Comparison of ENCODE assay signal across 8 mouse cellular contexts in the genomic region with DNA sequence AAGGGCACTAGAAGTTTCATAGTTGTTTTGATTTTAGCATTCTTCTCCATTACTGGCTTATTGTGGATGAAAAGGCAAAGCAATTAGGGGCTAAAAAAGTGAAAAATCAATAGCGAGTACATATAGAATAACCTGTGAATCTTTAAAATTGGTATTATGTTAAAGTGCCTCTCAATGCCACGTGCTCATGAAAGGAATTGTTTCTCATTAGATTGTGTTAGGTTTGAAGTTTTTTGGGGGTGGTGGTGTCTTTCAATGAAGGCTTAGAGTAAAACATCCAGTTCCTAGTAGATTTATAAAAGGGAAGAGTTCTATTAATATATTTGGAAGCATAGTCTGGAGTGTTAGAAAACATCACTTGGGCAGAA. TPM values are rescaled to one million over a fixed set of nuclear protein-coding genes. Genes with fewer than 3 reads are reported as not detected.
DNase-seq lines count a peak whose midpoint lies in the region; ATAC-seq and TF ChIP-seq lines count a peak whose summit lies in the region.

No protein-coding gene starts in this region.

- intact Hi-C loops in left cerebral cortex, postnatal 4 days (cut with DNase I) = no loop called here

- peak overlapping the region; percentile 90 for H3K4me3 ChIP-seq in cerebellum, adult 2 months (replicated peaks; ENCODE audit: insufficient read depth, low read depth, low read length)
- peak overlapping the region; percentile 99 for H3K4me3 ChIP-seq in neural tube, embryonic 11.5 days (ENCODE audit: low read depth, low read length)
- peak overlapping the region; percentile 100 for H3K4me3 ChIP-seq in liver, embryonic 11.5 days (ENCODE audit: low read depth, low read length)
- H3K4me3 ChIP-seq in stomach, postnatal 0 days (ENCODE audit: low read depth, low read length) = peak overlapping the region; percentile 99

- H3K4me2 ChIP-seq in neural tube, embryonic 11.5 days (ENCODE audit: low read depth) = peak overlapping the region; percentile 69
- peak overlapping the region; percentile 63 for H3K4me2 ChIP-seq in liver, embryonic 11.5 days
- peak overlapping the region; percentile 72 for H3K4me2 ChIP-seq in stomach, postnatal 0 days (replicated peaks; ENCODE audit: low read depth)

- no peaks in the 10 kb centered on the region for H3K9me3 ChIP-seq in neural tube, embryonic 11.5 days (ENCODE audit: control insufficient read depth, low read length)
- no peaks in the 10 kb centered on the region for H3K9me3 ChIP-seq in liver, embryonic 11.5 days (ENCODE audit: control insufficient read depth, low read length)
- no peaks in the 10 kb centered on the region for H3K9me3 ChIP-seq in stomach, postnatal 0 days (ENCODE audit: control insufficient read depth, low read length)

- no peak for ATAC-seq in neural tube, embryonic 11.5 days (ENCODE audit: insufficient read depth, low FRiP score, low TSS enrichment)
- ATAC-seq in liver, embryonic 11.5 days (replicated peaks; ENCODE audit: low FRiP score) = no peak
- ATAC-seq in stomach, postnatal 0 days (ENCODE audit: low FRiP score, low TSS enrichment) = no peak

- 0% methylated on average over 2 of the region's 2 CpGs for WGBS in cerebellum, adult 2 months
- 0% methylated on average over 2 of the region's 2 CpGs for WGBS in neural tube, embryonic 11.5 days
- WGBS in liver, embryonic 11.5 days = 0% methylated on average over 2 of the region's 2 CpGs
- 1% methylated on average over 2 of the region's 2 CpGs for WGBS in stomach, postnatal 0 days

- peak overlapping the region; percentile 98 for H3K9ac ChIP-seq in neural tube, embryonic 11.5 days (ENCODE audit: low read length)
- peak overlapping the region; percentile 100 for H3K9ac ChIP-seq in liver, embryonic 11.5 days (ENCODE audit: low read depth, low read length)
- peak overlapping the region; percentile 100 for H3K9ac ChIP-seq in stomach, postnatal 0 days (ENCODE audit: low read length)

- 0 out of 2 replicates have a peak, but pooled peaks cover 2% of the 10 kb centered on the region for H3K36me3 ChIP-seq in neural tube, embryonic 11.5 days (ENCODE audit: control insufficient read depth, insufficient read depth, low read length)
- H3K36me3 ChIP-seq in liver, embryonic 11.5 days (ENCODE audit: control insufficient read depth, insufficient read depth, low read length) = peaks cover 7% of the 10 kb centered on the region; the same call in 1 of the 2 replicates
- H3K36me3 ChIP-seq in stomach, postnatal 0 days (ENCODE audit: control insufficient read depth, insufficient read depth, low read length) = no peaks in the 10 kb centered on the region

- DNase-seq in cerebellum, adult 2 months = no peak
- DNase-seq in cerebellum, adult 9-11 months = no peak
- no peak for DNase-seq in neural tube, embryonic 11.5 days (ENCODE audit: low spot score)
- no peak for DNase-seq in neural tube, embryonic 10.5 days (ENCODE audit: extremely low spot score, low spot score)
- no peak for DNase-seq in liver, embryonic 11.5 days (ENCODE audit: low spot score)
- DNase-seq in stomach, postnatal 0 days (ENCODE audit: low spot score) = no peak
- no peak for DNase-seq in frontal cortex, postnatal 36 days (ENCODE audit: low spot score in 2 of 2)
- DNase-seq in left cerebral cortex, postnatal 4 days = no peak

- TF ChIP-seq EP300 in stomach, postnatal 0 days (optimal IDR thresholded peaks at IDR 0.05) = no peak

- no peaks in the 10 kb centered on the region for H3K4me1 ChIP-seq in cerebellum, adult 2 months (ENCODE audit: control insufficient read depth, insufficient read depth, low read length)
- H3K4me1 ChIP-seq in neural tube, embryonic 11.5 days (ENCODE audit: control insufficient read depth, insufficient read depth, low read length) = 0 out of 2 replicates have a peak, but pooled peaks cover 3% of the 10 kb centered on the region
- H3K4me1 ChIP-seq in liver, embryonic 11.5 days (replicated peaks; ENCODE audit: control insufficient read depth, insufficient read depth, low read length) = peaks cover 8% of the 10 kb centered on the region; the same call in 1 of the 2 replicates
- no peaks in the 10 kb centered on the region; the same call in 1 of the 2 replicates for H3K4me1 ChIP-seq in stomach, postnatal 0 days (replicated peaks; ENCODE audit: control insufficient read depth, insufficient read depth)

- TF ChIP-seq CTCF in cerebellum, adult 2 months (IDR thresholded peaks at IDR 0.05; ENCODE audit: borderline replicate concordance, insufficient read depth, low read depth, low read length) = no peak
- no peak for TF ChIP-seq CTCF in stomach, postnatal 0 days (IDR thresholded peaks at IDR 0.05; ENCODE audit: low read depth)

- TF ChIP-seq POLR2A in cerebellum, adult 2 months (IDR thresholded peaks at IDR 0.05; ENCODE audit: borderline replicate concordance, insufficient read depth, low read length) = no peak

- H3K27me3 ChIP-seq in cerebellum, adult 2 months (ENCODE audit: control insufficient read depth, insufficient read depth, low read length) = no peaks in the 10 kb centered on the region
- no peaks in the 10 kb centered on the region for H3K27me3 ChIP-seq in neural tube, embryonic 11.5 days (ENCODE audit: control insufficient read depth, insufficient read depth, low read length)
- no peaks in the 10 kb centered on the region for H3K27me3 ChIP-seq in liver, embryonic 11.5 days (replicated peaks; ENCODE audit: control insufficient read depth, insufficient read depth, low read length)
- H3K27me3 ChIP-seq in stomach, postnatal 0 days (ENCODE audit: control insufficient read depth, insufficient read depth, low read length) = no peaks in the 10 kb centered on the region

- H3K27ac ChIP-seq in cerebellum, adult 2 months (ENCODE audit: insufficient read depth, low read length) = no peak overlapping the region
- no peak overlapping the region for H3K27ac ChIP-seq in neural tube, embryonic 11.5 days (ENCODE audit: low read depth, low read length)
- peak overlapping the region; percentile 87; the same call in 1 of the 2 replicates for H3K27ac ChIP-seq in liver, embryonic 11.5 days (ENCODE audit: low read depth, low read length)
- H3K27ac ChIP-seq in stomach, postnatal 0 days (replicated peaks) = no peak overlapping the region; the same call in 1 of the 2 replicates

RNA-seq across cellular contexts. Expression of gene Serbp1, which starts 30.3 kb away (rescaled TPM):
- polyA plus RNA-seq in cerebellum, adult 2 months (2012; rRNA removed) = 194 and 201 TPM in 2 replicates
- 502 and 588 TPM in 2 replicates for polyA plus RNA-seq in neural tube, embryonic 11.5 days (2014; fragmentation: Nextera tagmentation; extraction: Ambion mirVana)
- 698 and 755 TPM in 2 replicates for polyA plus RNA-seq in liver, embryonic 11.5 days (2014; fragmentation: Nextera tagmentation; extraction: Ambion mirVana)
- polyA plus RNA-seq in stomach, postnatal 0 days (2015; fragmentation: Nextera tagmentation; extraction: Ambion mirVana) = 281 and 284 TPM in 2 replicates
- total RNA-seq in left cerebral cortex, postnatal 4 days (2021) = 100 to 1,000 TPM; 284 to 314 TPM
